Mouse (Mus musculus): ENCODE measurements around the gene Ints5.

DNA sequence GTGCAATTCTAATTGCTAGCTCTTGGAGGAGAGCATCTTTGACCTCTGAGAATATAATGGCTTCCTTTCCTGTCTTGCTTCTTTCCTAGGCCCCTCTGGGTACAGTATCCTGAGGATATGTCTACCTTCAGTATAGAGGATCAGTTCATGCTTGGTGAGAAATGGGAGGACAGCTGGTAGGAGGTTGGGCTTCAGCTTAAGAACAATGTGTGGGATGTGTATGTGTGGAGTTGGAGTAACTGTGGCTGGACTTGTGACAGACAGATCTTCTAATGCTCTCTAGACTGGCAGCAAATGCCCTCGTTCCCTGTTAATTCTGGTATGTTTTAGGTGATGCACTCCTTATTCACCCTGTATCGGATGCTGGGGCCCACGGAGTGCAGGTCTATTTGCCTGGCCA, 21.4 kb downstream of the Ints5 start:
- TF ChIP-seq CTCF (IDR thresholded peaks at IDR 0.05): no peak
- TF ChIP-seq EP300 (IDR thresholded peaks at IDR 0.05): no peak
